Mouse (Mus musculus) erythroblast, embryonic 14.5 days (primary cell): ENCODE results near the gene Foxn3.

Experiments used
- GATA1 ChIP-seq: IDR thresholded peaks from 2 replicates; pipeline ENCODE4 v1.6.1; 2012; ENCODE audit warnings: low read length, inconsistent platforms, mixed read lengths
- TAL1 ChIP-seq: IDR thresholded peaks from 3 replicates; pipeline ENCODE4 v1.6.1; 2012; ENCODE audit warnings: low read length, inconsistent platforms, mixed read lengths

- TF ChIP-seq TAL1 (no peak), GATA1 (no peak)
Measured at GRCm38 (mm10) chr12:99299900-99300299, 263.5 kb downstream of the Foxn3 start.
